Mouse (Mus musculus) lung, postnatal 0 days (tissue): ENCODE data around the gene Dapp1. TPM values are rescaled to one million over a fixed set of nuclear protein-coding genes. Genes with fewer than 3 reads are reported as not detected.

Experiments
- ATAC-seq: fragments of 200-750 bp; cut with Nextera tagmentation; 2 replicates; pipeline ENCODE4 v1.8.0; 2017; ENCODE audit warnings: moderate library complexity
- DNase-seq: peaks from one replicate; pipeline ENCODE4 v3.0.0-alpha.2; 2016; ENCODE audit warnings: low spot score
- H3K27ac ChIP-seq: fragments of 300-500 bp; sonication (generic); 2 replicates; pipeline ENCODE4 v1.5.1; 2014; ENCODE audit warnings: antibody characterized with exemption, mild to moderate bottlenecking, low read length, mixed read lengths
- H3K27me3 ChIP-seq: fragments of 300-500 bp; sonication (generic); replicated peaks from 2 replicates; pipeline ENCODE4 v1.6.1; 2014; ENCODE audit warnings: low read length, mixed read lengths; ENCODE audit not compliant: insufficient read depth
- H3K36me3 ChIP-seq: fragments of 300-500 bp; sonication (generic); 2 replicates; pipeline ENCODE4 v1.6.1; 2014; ENCODE audit warnings: low read length, mixed read lengths; ENCODE audit not compliant: insufficient read depth
- H3K4me1 ChIP-seq: fragments of 300-500 bp; sonication (generic); 2 replicates; pipeline ENCODE4 v1.6.1; 2014; ENCODE audit warnings: antibody characterized with exemption, low read depth, low read length, mixed read lengths; ENCODE audit not compliant: insufficient read depth
- H3K4me2 ChIP-seq: fragments of 300-500 bp; sonication (generic); replicated peaks from 2 replicates; pipeline ENCODE4 v1.6.1; 2014; ENCODE audit warnings: low read depth, mild to moderate bottlenecking, low read length, moderate library complexity, mixed read lengths
- H3K4me3 ChIP-seq: fragments of 300-500 bp; sonication (generic); 2 replicates; pipeline ENCODE4 v1.5.1; 2014; ENCODE audit warnings: low read depth, low read length
- H3K9ac ChIP-seq: fragments of 300-500 bp; sonication (generic); replicated peaks from 2 replicates; pipeline ENCODE4 v1.6.1; 2014; ENCODE audit warnings: low read depth, mild to moderate bottlenecking
- H3K9me3 ChIP-seq: fragments of 300-500 bp; sonication (generic); 2 replicates; pipeline ENCODE4 v1.6.1; 2016; ENCODE audit warnings: low read length, mixed read lengths
- CTCF ChIP-seq: IDR thresholded peaks from 2 replicates; pipeline ENCODE4 v1.5.1; 2016; ENCODE audit warnings: antibody characterized with exemption, mild to moderate bottlenecking
- EP300 ChIP-seq: IDR thresholded peaks from 2 replicates; pipeline ENCODE4 v1.6.1; 2016; ENCODE audit warnings: antibody characterized with exemption, mild to moderate bottlenecking, control low read depth
- WGBS: fragments of 180-500 bp; shearing (Covaris S2); extraction: QIAGEN DNeasy Blood & Tissue Kit; methylation state at CpG from one replicate; pipeline ENCODE4 v1.1.7; 2014; 5-methylcytosine and 5-hydroxymethylcytosine counted together
- polyA plus RNA-seq: library from polyadenylated mRNA; unstranded; fragments of >200 nt; fragmentation: Nextera tagmentation; extraction: Ambion mirVana; gene quantifications from 2 replicates; pipeline ENCODE4 v1.2.1, GENCODE M21; 2015

Dapp1 gene
- polyA plus RNA-seq, 1 experiment from 2014 or later = 8.9 TPM

GRCm38 (mm10) chr3:137892118-137892517 is 89.2 kb downstream of the Dapp1 start:
- TF ChIP-seq EP300 = no peak
- no peak for TF ChIP-seq CTCF
- ATAC-seq (no peak), DNase-seq (no peak)
- 92% methylated on average over 4 of the region's 4 CpGs for WGBS
- no peaks in the 10 kb centered on the region for H3K4me1 ChIP-seq
- no peak overlapping the region for H3K4me2 ChIP-seq
- no peak overlapping the region for H3K4me3 ChIP-seq
- H3K9ac ChIP-seq = no peak overlapping the region
- H3K36me3 ChIP-seq = peaks cover 4% of the 10 kb centered on the region
- H3K9me3 ChIP-seq = no peaks in the 10 kb centered on the region
- no peak overlapping the region for H3K27ac ChIP-seq
- no peaks in the 10 kb centered on the region for H3K27me3 ChIP-seq

- WGBS = 53% methylated on average over 3 of the region's 3 CpGs
- Histone ChIP-seq H3K4me3 (no peak overlapping the region), H3K27ac (no peak overlapping the region), H3K9ac (no peak overlapping the region), H3K36me3 (peaks cover 4% of the 10 kb centered on the region), H3K27me3 (no peaks in the 10 kb centered on the region), H3K4me1 (no peaks in the 10 kb centered on the region), H3K4me2 (no peak overlapping the region), H3K9me3 (no peaks in the 10 kb centered on the region)
- DNase-seq = peak; percentile 28
- peak; percentile 52 for ATAC-seq
- no peak for TF ChIP-seq CTCF
- no peak for TF ChIP-seq EP300
Observed at GRCm38 (mm10) chr3:137891089-137891488, 90.3 kb downstream of the Dapp1 start.

- Histone ChIP-seq H3K4me2 (no peak overlapping the region), H3K9ac (no peak overlapping the region), H3K27ac (no peak overlapping the region), H3K4me3 (no peak overlapping the region), H3K36me3 (no peaks in the 10 kb centered on the region), H3K4me1 (no peaks in the 10 kb centered on the region), H3K27me3 (no peaks in the 10 kb centered on the region), H3K9me3 (no peaks in the 10 kb centered on the region)
- WGBS = 67% methylated on average over 7 of the region's 7 CpGs
- TF ChIP-seq EP300 = no peak
- TF ChIP-seq CTCF = no peak
- no peak for DNase-seq
- ATAC-seq = no peak
Observed at GRCm38 (mm10) chr3:137887961-137888360, 93.4 kb downstream of the Dapp1 start.

GRCm38 (mm10) chr3:137881093-137881492 is 100.3 kb downstream of the Dapp1 start:
- 88% methylated on average over 5 of the region's 5 CpGs for WGBS
- TF ChIP-seq CTCF = no peak
- TF ChIP-seq EP300 = no peak
- Histone ChIP-seq H3K27me3 (no peaks in the 10 kb centered on the region), H3K9me3 (no peaks in the 10 kb centered on the region), H3K4me1 (no peaks in the 10 kb centered on the region), H3K36me3 (no peaks in the 10 kb centered on the region), H3K4me3 (no peak overlapping the region), H3K9ac (no peak overlapping the region), H3K27ac (no peak overlapping the region), H3K4me2 (no peak overlapping the region)
- DNase-seq (no peak), ATAC-seq (no peak)

Other genes starting within 250 kb of the Dapp1 start
- 577 and 614 TPM in 2 replicates for gene H2afz, start 117.1 kb downstream of the Dapp1 start, polyA plus RNA-seq
- gene Dnajb14, start 113.9 kb downstream of the Dapp1 start, polyA plus RNA-seq = 10.0 and 12.4 TPM in 2 replicates
- 114 and 122 TPM in 2 replicates for gene Lamtor3, start 63.0 kb downstream of the Dapp1 start, polyA plus RNA-seq
- gene 1110002E22Rik, start 83.5 kb upstream of the Dapp1 start, polyA plus RNA-seq = 0.14 and 0.20 TPM in 2 replicates
- 0.07 and 0.12 TPM in 2 replicates for gene Gm5105, start 85.8 kb upstream of the Dapp1 start, polyA plus RNA-seq
- 6.1 and 6.4 TPM in 2 replicates for gene Trmt10a, start 161.9 kb upstream of the Dapp1 start, polyA plus RNA-seq
- gene Mttp, start 163.4 kb upstream of the Dapp1 start, polyA plus RNA-seq = 5.5 TPM in 2 replicates
- gene 4930579F01Rik, start 212.3 kb upstream of the Dapp1 start, polyA plus RNA-seq = not detected in 2 replicates
- 0.62 and 1.1 TPM in 2 replicates for gene Adh7, start 236.2 kb upstream of the Dapp1 start, polyA plus RNA-seq